Comparison of ENCODE assay signal across 12 mouse cellular contexts in genomic region chr5:38062709-38063108, GRCm38 (mm10). TPM values are rescaled to one million over a fixed set of nuclear protein-coding genes. Genes with fewer than 3 reads are reported as not detected.
DNase-seq lines count a peak whose midpoint lies in the region; ATAC-seq and TF ChIP-seq lines count a peak whose summit lies in the region.
"Had no signal": no experiment of that assay in that cellular context is flagged by ENCODE, and none has a peak within 500 bp of the region (broad histone marks: within the 10 kb centered on the region; RNA-seq: fewer than 3 reads in every experiment).

No protein-coding gene starts in this region.

- peak; percentile 17; the same call in 1 of the 2 replicates for ATAC-seq in embryonic facial prominence, embryonic 14.5 days (ENCODE audit: low read depth)

- H3K79me2 ChIP-seq in CH12.LX (replicated peaks; ENCODE audit: control insufficient read depth, extremely low read depth, insufficient read depth, poor library complexity, severe bottlenecking) (no peaks in the 10 kb centered on the region; the same call in 1 of the 2 replicates), MEL (ENCODE audit: control insufficient read depth, insufficient read depth, low read length, poor library complexity) (0 out of 2 replicates have a peak, but pooled peaks cover 3% of the 10 kb centered on the region)

- no peaks in the 10 kb centered on the region for H3K27me3 ChIP-seq in kidney, adult 2 months (replicated peaks; ENCODE audit: control insufficient read depth, insufficient read depth, low read length)
- H3K27me3 ChIP-seq in CH12.LX (replicated peaks), result no peaks in the 10 kb centered on the region
- H3K27me3 ChIP-seq in MEL (ENCODE audit: control insufficient read depth in 1 of 2, insufficient read depth in 2 of 2, low read length in 2 of 2), result no peaks in the 10 kb centered on the region
- H3K27me3 ChIP-seq in embryonic facial prominence, embryonic 14.5 days (replicated peaks; ENCODE audit: control insufficient read depth, insufficient read depth, low read length), result no peaks in the 10 kb centered on the region
- H3K27me3 ChIP-seq: lung, embryonic 15.5 days; neural tube, embryonic 12.5 days had no signal

- H3K9me3 ChIP-seq in CH12.LX (replicated peaks; ENCODE audit: low read length) (no peaks in the 10 kb centered on the region), MEL (replicated peaks; ENCODE audit: insufficient read depth, low read length) (no peaks in the 10 kb centered on the region)
- H3K9me3 ChIP-seq in embryonic facial prominence, embryonic 14.5 days (ENCODE audit: control insufficient read depth, low read length), result no peaks in the 10 kb centered on the region
- H3K9me3 ChIP-seq: heart, embryonic 10.5 days; lung, embryonic 15.5 days; neural tube, embryonic 12.5 days had no signal

- no peaks in the 10 kb centered on the region for H3K36me3 ChIP-seq in kidney, adult 2 months (ENCODE audit: control insufficient read depth, insufficient read depth, low read length)
- H3K36me3 ChIP-seq in CH12.LX (replicated peaks in 1 of 2; ENCODE audit: control insufficient read depth in 1 of 2, insufficient read depth in 1 of 2, low read length in 1 of 2) (peaks cover 0 to 4% of the 10 kb centered on the region in 2 experiments), MEL (ENCODE audit: control insufficient read depth in 1 of 2, insufficient read depth in 2 of 2, low read length in 2 of 2) (no peaks in the 10 kb centered on the region)
- no peaks in the 10 kb centered on the region for H3K36me3 ChIP-seq in embryonic facial prominence, embryonic 14.5 days (ENCODE audit: control insufficient read depth, insufficient read depth, low read length)
- H3K36me3 ChIP-seq: heart, embryonic 10.5 days; lung, embryonic 15.5 days; neural tube, embryonic 12.5 days had no signal

- peak; percentile 20 for DNase-seq in kidney, adult 2 months
- DNase-seq in kidney, adult 18-20 months, result no peak
- DNase-seq in CH12.LX (ENCODE audit: extremely low read depth), result peak; percentile 9
- DNase-seq in MEL (ENCODE audit: low read depth, low spot score), result peak; percentile 62
- DNase-seq in embryonic facial prominence, embryonic 14.5 days (ENCODE audit: low spot score), result peak; percentile 45
- DNase-seq in B cell, adult 2 months, result no peak
- DNase-seq in adrenal gland, postnatal 4 days (ENCODE audit: low spot score in 2 of 2), result no peak
- DNase-seq: cerebellum, adult 11-12 months; thymus, postnatal 25 days had no signal

- no peak for TF ChIP-seq EP300 in CH12.LX (IDR thresholded peaks at IDR 0.05; ENCODE audit: low read length)
- TF ChIP-seq EP300 in MEL (IDR thresholded peaks at IDR 0.05; ENCODE audit: low read depth in 1 of 2, low read length in 2 of 2), result no peak

- no peak overlapping the region for H3K27ac ChIP-seq in kidney, adult 2 months (ENCODE audit: insufficient read depth, low read depth, low read length)
- H3K27ac ChIP-seq in CH12.LX (ENCODE audit: insufficient read depth, low read depth) (no peak overlapping the region), MEL (ENCODE audit: control insufficient read depth, low read depth, low read length) (no peak overlapping the region)
- H3K27ac ChIP-seq in embryonic facial prominence, embryonic 14.5 days (replicated peaks; ENCODE audit: low read depth, low read length), result no peak overlapping the region; the same call in 1 of the 2 replicates
- H3K27ac ChIP-seq: heart, embryonic 10.5 days; lung, embryonic 15.5 days; neural tube, embryonic 12.5 days had no signal

- dilution Hi-C loops in CH12.LX (cut with MboI; ENCODE audit: extremely low pct_ligation_motif_present, extremely low pct_unique_long_range_greater_than_20kb, low sequenced_read_pairs), result no loop called here

- H3K9ac ChIP-seq in CH12.LX (ENCODE audit: insufficient read depth, low read depth), result no peak overlapping the region
- no peak overlapping the region for H3K9ac ChIP-seq in MEL (ENCODE audit: control insufficient read depth, low read depth, low read length, poor library complexity, severe bottlenecking)
- no peak overlapping the region for H3K9ac ChIP-seq in embryonic facial prominence, embryonic 14.5 days (ENCODE audit: low read depth, low read length)
- H3K9ac ChIP-seq: lung, embryonic 15.5 days; neural tube, embryonic 12.5 days had no signal

- 26% methylated on average over 5 of the region's 5 CpGs for WGBS in kidney, adult 2 months
- WGBS in embryonic facial prominence, embryonic 14.5 days, result 14% methylated on average over 5 of the region's 5 CpGs

- no peak overlapping the region for H3K4me2 ChIP-seq in CH12.LX (ENCODE audit: insufficient read depth, low read depth, poor library complexity, severe bottlenecking)
- no peak overlapping the region for H3K4me2 ChIP-seq in embryonic facial prominence, embryonic 14.5 days (ENCODE audit: low read depth, low read length)
- H3K4me2 ChIP-seq: lung, embryonic 15.5 days; neural tube, embryonic 12.5 days had no signal

- in situ Hi-C loops in CH12.LX (cut with MboI; ENCODE audit: low pct_ligation_motif_present, low pct_unique_long_range_greater_than_20kb, low sequenced_read_pairs), result no loop called here

- no peak overlapping the region for H3K4me3 ChIP-seq in kidney, adult 2 months (ENCODE audit: insufficient read depth, low read depth, low read length)
- H3K4me3 ChIP-seq in CH12.LX (replicated peaks in 1 of 3; ENCODE audit: low read depth in 2 of 3, low read length in 2 of 3, poor library complexity in 1 of 3), result no peak overlapping the region
- no peak overlapping the region for H3K4me3 ChIP-seq in MEL (ENCODE audit: control insufficient read depth in 1 of 2, insufficient read depth in 1 of 2, low read depth in 2 of 2, low read length in 2 of 2)
- no peak overlapping the region for H3K4me3 ChIP-seq in embryonic facial prominence, embryonic 14.5 days (ENCODE audit: low read depth, low read length)
- H3K4me3 ChIP-seq: heart, embryonic 10.5 days; lung, embryonic 15.5 days; neural tube, embryonic 12.5 days had no signal

- TF ChIP-seq POLR2A in kidney, adult 2 months (IDR thresholded peaks at IDR 0.05; ENCODE audit: low read depth, low read length), result no peak
- no peak for TF ChIP-seq POLR2A in CH12.LX (IDR thresholded peaks at IDR 0.05; ENCODE audit: low read depth, low read length)
- no peak for TF ChIP-seq POLR2A in MEL (IDR thresholded peaks at IDR 0.05; ENCODE audit: control insufficient read depth in 1 of 2, insufficient read depth in 1 of 2, low read depth in 1 of 2, low read length in 2 of 2, poor library complexity in 1 of 2)

- H3K4me1 ChIP-seq in kidney, adult 2 months (ENCODE audit: control insufficient read depth, insufficient read depth, low read length), result peaks cover 9% of the 10 kb centered on the region
- no peaks in the 10 kb centered on the region for H3K4me1 ChIP-seq in CH12.LX (ENCODE audit: control insufficient read depth in 1 of 2, insufficient read depth in 2 of 2)
- no peaks in the 10 kb centered on the region for H3K4me1 ChIP-seq in MEL (ENCODE audit: control insufficient read depth in 1 of 2, insufficient read depth in 2 of 2, low read length in 2 of 2)
- peaks cover 30% of the 10 kb centered on the region for H3K4me1 ChIP-seq in embryonic facial prominence, embryonic 14.5 days (ENCODE audit: control insufficient read depth, insufficient read depth, low read length)

- TF ChIP-seq CTCF in kidney, adult 2 months (conservative IDR thresholded peaks at IDR 0.05; ENCODE audit: insufficient read depth, insufficient read length, low read depth, low read length), result no peak
- peak; percentile 47 to 52; a peak in 3 of 4 replicates for TF ChIP-seq CTCF in CH12.LX (conservative IDR thresholded peaks at IDR 0.05 in 1 of 2, IDR thresholded peaks at IDR 0.05 in 1 of 2; ENCODE audit: low read depth in 2 of 2, low read length in 2 of 2)
- TF ChIP-seq CTCF in MEL (IDR thresholded peaks at IDR 0.05 in 2 of 3, conservative IDR thresholded peaks at IDR 0.05 in 1 of 3; ENCODE audit: control insufficient read depth in 1 of 3, insufficient read depth in 1 of 3, low read depth in 2 of 3, low read length in 3 of 3, poor library complexity in 1 of 3, severe bottlenecking in 1 of 3), result peak in 2 of 3 experiments; percentile 47 to 60; a peak in 4 of 6 replicates

- TF ChIP-seq RAD21 in CH12.LX (IDR thresholded peaks at IDR 0.05; ENCODE audit: low read depth, low read length), result peak; percentile 32
- peak; percentile 13 for TF ChIP-seq RAD21 in MEL (IDR thresholded peaks at IDR 0.05; ENCODE audit: low read depth, low read length)

TF ChIP-seq in CH12.LX, 34 proteins besides CTCF, POLR2A, EP300 and RAD21:
- no peak for TF ChIP-seq E2F4 (IDR thresholded peaks at IDR 0.05; ENCODE audit: insufficient replicate concordance, low read depth, low read length)
- no peak for TF ChIP-seq ELF1 (IDR thresholded peaks at IDR 0.05; ENCODE audit: low read depth, low read length)
- no peak for TF ChIP-seq ETS1 (conservative IDR thresholded peaks at IDR 0.05; ENCODE audit: low read depth, low read length)
- no peak for TF ChIP-seq MYC (IDR thresholded peaks at IDR 0.05; ENCODE audit: low read depth, low read length)
- no peak for TF ChIP-seq BHLHE40 (IDR thresholded peaks at IDR 0.05; ENCODE audit: low read depth, low read length)

TF ChIP-seq in MEL, 35 proteins besides CTCF, POLR2A, EP300 and RAD21:
- no peak for TF ChIP-seq JUND (IDR thresholded peaks at IDR 0.05; ENCODE audit: low read depth, low read length)
- no peak for TF ChIP-seq BHLHE40 (IDR thresholded peaks at IDR 0.05; ENCODE audit: borderline replicate concordance, low read depth, low read length)
- TF ChIP-seq MAFK (IDR thresholded peaks at IDR 0.05; ENCODE audit: borderline replicate concordance, low read depth, low read length), result no peak
- no peak for TF ChIP-seq ETS1 (IDR thresholded peaks at IDR 0.05; ENCODE audit: low read depth, low read length)
- no peak for TF ChIP-seq MAX (IDR thresholded peaks at IDR 0.05; ENCODE audit: low read length)
- TF ChIP-seq HCFC1 (IDR thresholded peaks at IDR 0.05; ENCODE audit: low read depth, low read length), result no peak

RNA-seq across cellular contexts. Expression of gene Stx18, which starts 24.2 kb away (rescaled TPM):
- polyA plus RNA-seq in kidney, adult 2 months (2012; rRNA removed), result 25.7 and 32.2 TPM in 2 replicates
- total RNA-seq in CH12.LX (2012; rRNA removed) (28.7 and 29.4 TPM in 2 replicates), CH12.LX (2014; rRNA removed) (26.3 and 31.1 TPM in 2 replicates), MEL (2012; rRNA removed) (39.9 and 44.0 TPM in 2 replicates)
- polyA plus RNA-seq in CH12.LX (2012; ENCODE audit: insufficient read length, low read depth) (35.8 and 40.0 TPM in 2 replicates), MEL (2012; ENCODE audit: insufficient read depth in 1 of 2, insufficient read length in 2 of 2, low read depth in 1 of 2, low replicate concordance in 2 of 2, missing spikeins in 1 of 2) (10 to 100 TPM in 1 of 2 experiments, not detected in 1; 44.4 TPM)
- polyA plus RNA-seq in embryonic facial prominence, embryonic 14.5 days (2014; fragmentation: Nextera tagmentation; extraction: Ambion mirVana), result 43.9 and 45.8 TPM in 2 replicates
- 10 to 100 TPM; 30.8 to 34.4 TPM for total RNA-seq in adrenal gland, postnatal 4 days (2021)

Comparison
In these comparisons a context has a peak if more than half of its experiments do, and no peak if none do; other contexts are left out.
1. DNase-seq: peak in kidney, adult 2 months (single experiment), CH12.LX (single experiment), MEL (single experiment) and embryonic facial prominence, embryonic 14.5 days (single experiment); none in kidney, adult 18-20 months (single experiment), B cell, adult 2 months (0 of 2) and adrenal gland, postnatal 4 days (0 of 2).